Mouse (Mus musculus) midbrain, embryonic 11.5 days (tissue): ENCODE data around the gene Wnk2. TPM values are rescaled to one million over a fixed set of nuclear protein-coding genes. Genes with fewer than 3 reads are reported as not detected.
A peak's percentile ranks its signal among the peaks of the same experiment; 100 is the strongest.

Experiments used
- ATAC-seq: fragments of 200-750 bp; cut with Nextera tagmentation; 2 replicates; pipeline ENCODE4 v1.8.0; 2017; ENCODE audit warnings: moderate TSS enrichment, moderate library complexity; ENCODE audit not compliant: low FRiP score
- DNase-seq: peaks from one replicate; pipeline ENCODE4 v3.0.0; 2015; ENCODE audit warnings: low spot score; ENCODE audit errors: missing footprints
- H3K27ac ChIP-seq: fragments of 300-500 bp; sonication (generic); 2 replicates; pipeline ENCODE4 v1.5.1; 2014; ENCODE audit warnings: low read depth, low read length
- H3K27me3 ChIP-seq: fragments of 300-500 bp; sonication (generic); 2 replicates; pipeline ENCODE4 v1.6.1; 2014; ENCODE audit warnings: mild to moderate bottlenecking, low read length, moderate library complexity, mixed read lengths; ENCODE audit not compliant: control insufficient read depth, insufficient read depth
- H3K36me3 ChIP-seq: fragments of 300-500 bp; sonication (generic); 2 replicates; pipeline ENCODE4 v1.6.1; 2014; ENCODE audit warnings: mild to moderate bottlenecking, low read length, moderate library complexity, mixed read lengths; ENCODE audit not compliant: control insufficient read depth, insufficient read depth
- H3K4me1 ChIP-seq: fragments of 300-500 bp; sonication (generic); 2 replicates; pipeline ENCODE4 v1.6.1; 2014; ENCODE audit warnings: low read length; ENCODE audit not compliant: control insufficient read depth, insufficient read depth
- H3K4me2 ChIP-seq: fragments of 300-500 bp; sonication (generic); 2 replicates; pipeline ENCODE4 v1.6.1; 2014; ENCODE audit warnings: mild to moderate bottlenecking, moderate library complexity
- H3K4me3 ChIP-seq: fragments of 300-500 bp; sonication (generic); 2 replicates; pipeline ENCODE4 v1.5.1; 2014; ENCODE audit warnings: low read depth, low read length
- H3K9ac ChIP-seq: fragments of 300-500 bp; sonication (generic); 2 replicates; pipeline ENCODE4 v1.6.1; 2014; ENCODE audit warnings: low read length
- H3K9me3 ChIP-seq: fragments of 300-500 bp; sonication (generic); 2 replicates; pipeline ENCODE4 v1.6.1; 2016; ENCODE audit warnings: low read length; ENCODE audit not compliant: control insufficient read depth
- WGBS: fragments of 180-500 bp; shearing (Covaris S2); extraction: QIAGEN DNeasy Blood & Tissue Kit; methylation state at CpG from one replicate; pipeline ENCODE4 v1.1.7; 2014; 5-methylcytosine and 5-hydroxymethylcytosine counted together
- polyA plus RNA-seq: library from polyadenylated mRNA; unstranded; fragments of >200 nt; fragmentation: Nextera tagmentation; extraction: Ambion mirVana; gene quantifications from 2 replicates; pipeline ENCODE4 v1.2.1, GENCODE M21; 2014

Wnk2 gene
- polyA plus RNA-seq, 1 experiment from 2014 or later = 7.8 TPM

GRCm38 (mm10) chr13:49016311-49016761 is 131.5 kb downstream of the Wnk2 start:
- Histone ChIP-seq H3K9ac (peak overlapping the region; percentile 28; the same call in 1 of the 2 replicates), H3K9me3 (peaks cover 4% of the 10 kb centered on the region; the same call in 1 of the 2 replicates), H3K36me3 (no peaks in the 10 kb centered on the region), H3K4me3 (peak overlapping the region; percentile 6; the same call in 1 of the 2 replicates), H3K4me1 (peaks cover 16% of the 10 kb centered on the region), H3K4me2 (peak overlapping the region; percentile 43), H3K27me3 (0 out of 2 replicates have a peak, but pooled peaks cover 3% of the 10 kb centered on the region), H3K27ac (no peak overlapping the region)
- peak; percentile 80 for ATAC-seq
- 2% methylated on average over 16 of the region's 16 CpGs for WGBS
- peak; percentile 96 for DNase-seq

- peak overlapping the region; percentile 43 for H3K4me2 ChIP-seq
- WGBS = 3% methylated on average over 30 of the region's 30 CpGs
- H3K27me3 ChIP-seq = 0 out of 2 replicates have a peak, but pooled peaks cover 3% of the 10 kb centered on the region
- peak; percentile 47; the same call in 1 of the 2 replicates for ATAC-seq
- peaks cover 16% of the 10 kb centered on the region for H3K4me1 ChIP-seq
- peak overlapping the region; percentile 6; the same call in 1 of the 2 replicates for H3K4me3 ChIP-seq
- peak; percentile 93 for DNase-seq
- peak overlapping the region; percentile 36; the same call in 1 of the 2 replicates for H3K9ac ChIP-seq
- no peaks in the 10 kb centered on the region for H3K36me3 ChIP-seq
- no peak overlapping the region for H3K27ac ChIP-seq
- H3K9me3 ChIP-seq = peaks cover 4% of the 10 kb centered on the region; the same call in 1 of the 2 replicates
Measured at GRCm38 (mm10) chr13:49015366-49016306, 132.2 kb downstream of the Wnk2 start.

GRCm38 (mm10) chr13:49013206-49013794 is 134.5 kb downstream of the Wnk2 start:
- 35% methylated on average over 5 of the region's 5 CpGs for WGBS
- ATAC-seq = no peak

GRCm38 (mm10) chr13:49001691-49002090 is 146.1 kb downstream of the Wnk2 start:
- Histone ChIP-seq H3K9me3 (no peaks in the 10 kb centered on the region), H3K4me1 (no peaks in the 10 kb centered on the region), H3K4me2 (no peak overlapping the region), H3K27ac (no peak overlapping the region), H3K36me3 (no peaks in the 10 kb centered on the region), H3K9ac (no peak overlapping the region), H3K27me3 (no peaks in the 10 kb centered on the region), H3K4me3 (no peak overlapping the region)
- ATAC-seq (no peak), DNase-seq (no peak)
- 79% methylated on average over 3 of the region's 3 CpGs for WGBS

More at GRCm38 (mm10) chr13:49013206-49013794, 134.5 kb downstream of the Wnk2 start:
- Histone ChIP-seq H3K36me3 (no peaks in the 10 kb centered on the region), H3K4me2 (no peak overlapping the region), H3K27me3 (0 out of 2 replicates have a peak, but pooled peaks cover 3% of the 10 kb centered on the region), H3K27ac (no peak overlapping the region), H3K4me1 (peaks cover 12% of the 10 kb centered on the region), H3K9ac (no peak overlapping the region), H3K9me3 (peaks cover 4% of the 10 kb centered on the region; the same call in 1 of the 2 replicates), H3K4me3 (no peak overlapping the region)
- no peak for DNase-seq

- no peaks in the 10 kb centered on the region for H3K9me3 ChIP-seq
- DNase-seq = peak; percentile 96
- H3K36me3 ChIP-seq = no peaks in the 10 kb centered on the region
- H3K4me2 ChIP-seq = no peak overlapping the region
- ATAC-seq = peak; percentile 52; the same call in 1 of the 2 replicates
- peaks cover 4% of the 10 kb centered on the region for H3K4me1 ChIP-seq
- no peak overlapping the region for H3K4me3 ChIP-seq
- WGBS = 10% methylated on average over 6 of the region's 6 CpGs
- H3K27ac ChIP-seq = no peak overlapping the region
- H3K9ac ChIP-seq = no peak overlapping the region
- no peaks in the 10 kb centered on the region for H3K27me3 ChIP-seq
Measured at GRCm38 (mm10) chr13:48998591-48998990, 149.2 kb downstream of the Wnk2 start.

- DNase-seq (no peak), ATAC-seq (no peak)
- 89% methylated on average over 4 of the region's 4 CpGs for WGBS
- Histone ChIP-seq H3K4me3 (no peak overlapping the region), H3K4me1 (peaks cover 4% of the 10 kb centered on the region), H3K27me3 (no peaks in the 10 kb centered on the region), H3K9me3 (no peaks in the 10 kb centered on the region), H3K4me2 (no peak overlapping the region), H3K27ac (no peak overlapping the region), H3K9ac (no peak overlapping the region), H3K36me3 (no peaks in the 10 kb centered on the region)
Measured at GRCm38 (mm10) chr13:48996731-48997130, 151.1 kb downstream of the Wnk2 start.

- WGBS = 12% methylated on average over 3 of the region's 3 CpGs
- 0 out of 2 replicates have a peak overlapping the region, but pooled peaks have one; percentile 12 for H3K9ac ChIP-seq
- no peak for DNase-seq
- H3K4me2 ChIP-seq = no peak overlapping the region
- H3K27me3 ChIP-seq = no peaks in the 10 kb centered on the region
- no peak overlapping the region for H3K4me3 ChIP-seq
- peak; percentile 65; the same call in 1 of the 2 replicates for ATAC-seq
- no peaks in the 10 kb centered on the region for H3K9me3 ChIP-seq
- peaks cover 4% of the 10 kb centered on the region for H3K4me1 ChIP-seq
- H3K36me3 ChIP-seq = no peaks in the 10 kb centered on the region
- no peak overlapping the region for H3K27ac ChIP-seq
Measured at GRCm38 (mm10) chr13:48994903-48995302, 152.9 kb downstream of the Wnk2 start.

GRCm38 (mm10) chr13:48992914-48993313 is 154.9 kb downstream of the Wnk2 start:
- no peaks in the 10 kb centered on the region for H3K27me3 ChIP-seq
- DNase-seq = no peak
- no peak overlapping the region for H3K27ac ChIP-seq
- no peaks in the 10 kb centered on the region for H3K36me3 ChIP-seq
- no peak for ATAC-seq
- H3K9ac ChIP-seq = no peak overlapping the region
- no peaks in the 10 kb centered on the region for H3K9me3 ChIP-seq
- no peak overlapping the region for H3K4me2 ChIP-seq
- peaks cover 4% of the 10 kb centered on the region for H3K4me1 ChIP-seq
- no peak overlapping the region for H3K4me3 ChIP-seq
